Mouse (Mus musculus) liver, postnatal 0 days (tissue): ENCODE results near the gene Btg4. TPM values are rescaled to one million over a fixed set of nuclear protein-coding genes. Genes with fewer than 3 reads are reported as not detected.
A peak's percentile ranks its signal among the peaks of the same experiment; 100 is the strongest.
"Not testable (repeated sequence)": the region's sequence is repeated elsewhere in the genome, so short reads cannot be mapped to it uniquely, and the experiment has no call there.

Experiments
- ATAC-seq: fragments of 200-750 bp; cut with Nextera tagmentation; 2 replicates; pipeline ENCODE4 v1.8.0; 2017; ENCODE audit warnings: mild to moderate bottlenecking, moderate library complexity
- DNase-seq: peaks from one replicate; pipeline ENCODE4 v3.0.0-alpha.2; 2016
- H3K27ac ChIP-seq: fragments of 300-500 bp; sonication (generic); 2 replicates; pipeline ENCODE4 v1.5.1; 2014; ENCODE audit warnings: antibody characterized with exemption, moderate library complexity, mild to moderate bottlenecking, low read depth
- H3K27me3 ChIP-seq: fragments of 300-500 bp; sonication (generic); 2 replicates; pipeline ENCODE4 v1.6.1; 2014; ENCODE audit warnings: low read length, control low read depth, mixed read lengths; ENCODE audit not compliant: insufficient read depth
- H3K36me3 ChIP-seq: fragments of 300-500 bp; sonication (generic); replicated peaks from 2 replicates; pipeline ENCODE4 v1.6.1; 2014; ENCODE audit warnings: mild to moderate bottlenecking, control low read depth, low read length, moderate library complexity, mixed read lengths; ENCODE audit not compliant: insufficient read depth
- H3K4me1 ChIP-seq: fragments of 300-500 bp; sonication (generic); 2 replicates; pipeline ENCODE4 v1.6.1; 2014; ENCODE audit warnings: antibody characterized with exemption, mild to moderate bottlenecking, control low read depth; ENCODE audit not compliant: insufficient read depth
- H3K4me2 ChIP-seq: fragments of 300-500 bp; sonication (generic); 2 replicates; pipeline ENCODE4 v1.6.1; 2014; ENCODE audit warnings: low read depth, mild to moderate bottlenecking, low read length, moderate library complexity, mixed read lengths
- H3K4me3 ChIP-seq: fragments of 300-500 bp; sonication (generic); 2 replicates; pipeline ENCODE4 v1.5.1; 2014; ENCODE audit warnings: low read depth, low read length
- H3K9ac ChIP-seq: fragments of 300-500 bp; sonication (generic); replicated peaks from 2 replicates; pipeline ENCODE4 v1.6.1; 2014; ENCODE audit warnings: mild to moderate bottlenecking, moderate library complexity
- H3K9me3 ChIP-seq: fragments of 300-500 bp; sonication (generic); 2 replicates; pipeline ENCODE4 v1.6.1; 2016; ENCODE audit warnings: mild to moderate bottlenecking, control low read depth, low read length, mixed read lengths
- CTCF ChIP-seq: sonication (generic); IDR thresholded peaks from 2 replicates; pipeline ENCODE4 v1.5.1; 2016; ENCODE audit warnings: antibody characterized with exemption, low read depth
- EP300 ChIP-seq: IDR thresholded peaks from 2 replicates; pipeline ENCODE4 v1.6.1; 2016; ENCODE audit warnings: antibody characterized with exemption, low read depth, mild to moderate bottlenecking
- WGBS: fragments of 180-500 bp; shearing (Covaris S2); extraction: QIAGEN DNeasy Blood & Tissue Kit; methylation state at CpG from one replicate; pipeline ENCODE4 v1.1.7; 2014; ENCODE audit not compliant: insufficient replicate concordance; 5-methylcytosine and 5-hydroxymethylcytosine counted together
- polyA plus RNA-seq: library from polyadenylated mRNA; unstranded; fragments of >200 nt; fragmentation: Nextera tagmentation; extraction: Ambion mirVana; gene quantifications from 2 replicates; pipeline ENCODE4 v1.2.1, GENCODE M21; 2015

The Btg4 gene
- polyA plus RNA-seq, 1 experiment from 2014 or later, result not detected

DNA sequence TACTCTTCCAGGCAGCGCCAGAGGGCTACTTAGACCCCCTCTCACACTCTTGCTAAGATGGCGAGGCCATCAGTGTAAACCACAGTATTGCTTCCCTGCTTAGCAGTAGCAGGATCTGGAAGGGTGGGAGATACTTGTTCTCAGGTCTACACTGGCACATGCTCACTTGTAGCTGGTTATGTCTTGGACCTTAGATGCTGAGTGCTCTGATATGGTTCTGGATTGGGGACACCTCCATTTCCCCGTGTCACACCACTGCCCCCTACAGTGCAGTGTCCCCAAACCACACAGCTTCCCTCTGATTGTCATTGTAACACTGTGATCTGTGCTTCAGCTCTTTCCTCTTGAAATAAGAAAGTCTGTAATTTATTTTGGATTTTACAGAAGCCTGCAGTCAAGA, 76.3 kb downstream of the Btg4 start:
- DNase-seq, result peak; percentile 45
- H3K4me3 ChIP-seq, result no peak overlapping the region
- no peak for ATAC-seq
- H3K36me3 ChIP-seq, result no peaks in the 10 kb centered on the region
- no peaks in the 10 kb centered on the region for H3K9me3 ChIP-seq
- WGBS, result 58% methylated on average over 3 of the region's 3 CpGs
- H3K27ac ChIP-seq, result no peak overlapping the region
- H3K4me2 ChIP-seq, result no peak overlapping the region
- TF ChIP-seq CTCF (peak; percentile 79), EP300 (no peak)
- H3K4me1 ChIP-seq, result no peaks in the 10 kb centered on the region
- no peak overlapping the region for H3K9ac ChIP-seq
- H3K27me3 ChIP-seq, result no peaks in the 10 kb centered on the region

DNA sequence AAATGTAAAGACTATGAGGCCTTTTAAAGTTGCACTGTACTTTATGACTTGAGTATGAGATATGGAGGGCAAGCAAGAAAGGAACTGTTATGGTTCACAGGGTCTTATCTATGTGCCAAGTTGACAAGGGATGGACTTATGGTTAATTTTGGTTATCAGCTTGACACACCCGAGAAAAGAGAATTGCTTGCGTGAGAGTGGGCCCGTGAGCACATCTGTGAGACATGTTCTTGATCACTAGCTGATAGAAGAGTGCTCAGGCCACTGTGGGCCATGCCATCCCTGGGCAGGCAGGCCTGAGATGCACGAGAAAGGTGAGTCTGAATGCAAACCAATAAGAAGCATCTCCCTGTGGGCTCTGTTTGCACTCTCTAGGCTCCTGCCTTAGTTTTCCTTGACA, 76.7 kb downstream of the Btg4 start:
- Histone ChIP-seq H3K9ac (no peak overlapping the region), H3K27ac (no peak overlapping the region), H3K4me2 (no peak overlapping the region), H3K4me3 (no peak overlapping the region), H3K9me3 (no peaks in the 10 kb centered on the region), H3K36me3 (no peaks in the 10 kb centered on the region), H3K27me3 (no peaks in the 10 kb centered on the region), H3K4me1 (no peaks in the 10 kb centered on the region)
- WGBS, result 47% methylated on average over 4 of the region's 4 CpGs
- no peak for DNase-seq
- ATAC-seq, result 0 out of 2 replicates have a peak, but pooled peaks have one; percentile 13
- TF ChIP-seq CTCF (no peak), EP300 (no peak)

DNA sequence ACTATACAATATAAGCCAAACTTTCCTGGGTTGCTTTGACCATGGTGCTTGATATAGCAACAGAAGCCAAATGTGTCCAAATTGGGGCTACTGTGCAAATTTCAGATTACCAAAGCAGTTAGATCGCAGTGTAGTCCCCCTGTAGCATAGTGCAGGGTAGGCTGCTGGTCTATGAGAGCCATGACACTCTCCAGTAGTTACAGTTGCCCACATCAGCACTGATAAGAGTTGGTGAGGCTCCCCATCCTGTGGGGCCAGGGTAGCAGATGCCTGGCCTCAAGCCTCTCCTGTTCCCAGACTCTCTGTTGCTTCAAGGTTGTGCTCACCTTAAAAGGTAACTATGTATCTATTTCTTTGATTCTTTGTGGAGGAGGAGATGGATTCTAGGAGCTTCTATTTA, 77.1 kb downstream of the Btg4 start:
- ATAC-seq, result no peak
- Histone ChIP-seq H3K9me3 (no peaks in the 10 kb centered on the region), H3K36me3 (no peaks in the 10 kb centered on the region), H3K4me3 (no peak overlapping the region), H3K27me3 (no peaks in the 10 kb centered on the region), H3K4me1 (no peaks in the 10 kb centered on the region), H3K9ac (no peak overlapping the region), H3K27ac (no peak overlapping the region), H3K4me2 (no peak overlapping the region)
- WGBS, result 63% methylated on average over 1 of the region's 1 CpGs
- DNase-seq, result no peak
- TF ChIP-seq CTCF (no peak), EP300 (no peak)

DNA sequence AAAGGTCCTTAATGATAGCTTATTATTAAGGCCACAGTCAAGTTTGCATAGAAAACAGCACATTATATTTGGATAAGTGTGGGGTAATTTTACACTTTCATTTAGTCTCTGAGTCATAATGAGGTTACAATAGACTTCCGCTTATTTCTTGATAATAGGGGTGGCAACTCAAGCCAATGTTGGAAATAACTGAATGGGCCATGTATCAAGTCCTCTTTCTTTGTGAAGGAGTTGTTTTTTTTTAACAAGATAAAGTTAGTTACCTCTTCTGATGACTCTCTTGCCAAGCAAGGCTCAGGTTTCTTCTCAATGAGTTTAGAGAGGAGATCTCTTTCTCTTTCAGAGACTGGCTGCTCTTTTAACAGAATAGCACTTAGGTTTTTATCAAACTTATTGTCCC, 77.6 kb downstream of the Btg4 start:
- no peak overlapping the region for H3K9ac ChIP-seq
- no peaks in the 10 kb centered on the region for H3K27me3 ChIP-seq
- no peak overlapping the region for H3K27ac ChIP-seq
- no peak overlapping the region for H3K4me2 ChIP-seq
- no peak for ATAC-seq
- H3K4me1 ChIP-seq, result no peaks in the 10 kb centered on the region
- H3K4me3 ChIP-seq, result no peak overlapping the region
- 86% methylated on average over 1 of the region's 1 CpGs for WGBS
- H3K36me3 ChIP-seq, result no peaks in the 10 kb centered on the region
- TF ChIP-seq EP300, result no peak
- TF ChIP-seq CTCF, result no peak
- no peaks in the 10 kb centered on the region for H3K9me3 ChIP-seq
- no peak for DNase-seq

DNA sequence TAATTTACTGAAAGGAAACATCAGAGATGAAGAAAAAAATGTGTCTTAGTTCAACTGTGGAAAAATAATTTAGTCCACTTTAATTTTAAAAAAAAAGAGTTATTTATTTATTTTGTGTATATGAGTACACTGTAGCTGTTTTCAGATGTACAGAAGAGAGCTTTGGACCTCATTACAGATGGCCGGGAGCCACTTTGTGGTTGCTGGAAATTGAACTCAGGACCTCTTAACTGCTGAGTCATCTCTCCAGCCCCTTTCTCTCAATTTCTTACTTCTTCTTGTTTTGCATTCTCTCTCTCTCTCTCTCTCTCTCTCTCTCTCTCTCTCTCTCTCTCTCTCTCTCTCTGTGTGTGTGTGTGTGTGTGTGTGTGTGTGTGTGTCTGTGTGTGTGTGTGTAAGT, 78.7 kb downstream of the Btg4 start:
- ATAC-seq, H3K27ac ChIP-seq, H3K4me1 ChIP-seq, H3K4me3 ChIP-seq, H3K27me3 ChIP-seq, DNase-seq, H3K9me3 ChIP-seq, H3K9ac ChIP-seq, H3K36me3 ChIP-seq, H3K4me2 ChIP-seq: not testable (repeated sequence)
- 57% methylated on average over 1 of the region's 1 CpGs for WGBS

DNA sequence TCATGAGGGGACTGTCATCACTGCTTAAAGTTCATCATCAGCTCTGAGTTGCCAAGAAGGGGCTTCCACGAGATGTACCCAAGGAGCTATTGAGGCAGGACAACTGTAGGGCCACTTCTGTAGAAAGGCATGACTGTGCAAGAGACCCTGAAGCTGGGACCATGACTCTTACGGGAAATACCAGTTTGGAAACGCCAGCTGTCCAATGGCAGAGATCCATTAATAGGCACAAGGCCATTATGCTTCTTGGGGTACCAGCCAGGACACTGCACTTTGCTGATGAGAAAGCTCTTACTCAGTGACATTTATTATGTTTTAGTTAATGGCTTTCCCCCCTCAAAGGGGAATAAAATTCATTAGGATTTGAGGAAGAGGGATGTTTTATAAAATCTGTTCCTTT, 80.0 kb downstream of the Btg4 start:
- Histone ChIP-seq H3K4me1 (no peaks in the 10 kb centered on the region), H3K36me3 (no peaks in the 10 kb centered on the region), H3K27me3 (no peaks in the 10 kb centered on the region), H3K27ac (no peak overlapping the region), H3K4me2 (no peak overlapping the region), H3K9ac (no peak overlapping the region), H3K9me3 (no peaks in the 10 kb centered on the region), H3K4me3 (no peak overlapping the region)
- no peak for ATAC-seq
- DNase-seq, result no peak
- 79% methylated on average over 3 of the region's 3 CpGs for WGBS
- TF ChIP-seq EP300, result no peak
- TF ChIP-seq CTCF, result no peak

DNA sequence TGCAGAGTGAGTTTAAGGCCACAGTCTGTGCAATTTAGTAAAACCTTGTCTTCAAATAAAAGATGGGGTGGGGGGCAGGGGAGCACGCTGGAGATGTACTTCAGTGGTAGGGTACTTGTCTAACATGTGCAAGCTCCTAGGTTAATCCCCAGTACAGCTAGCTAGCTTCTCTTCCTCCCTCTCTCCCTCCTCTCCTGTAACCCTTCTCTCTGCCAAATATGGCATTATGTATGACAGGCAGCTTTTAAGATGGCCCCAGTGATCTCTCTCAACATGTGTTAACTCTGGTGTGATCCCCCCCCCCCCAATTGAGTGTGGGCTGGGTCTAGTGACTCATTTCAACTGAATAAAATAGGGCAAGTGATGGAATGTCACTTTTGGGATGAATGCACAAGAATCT, 82.7 kb downstream of the Btg4 start:
- DNase-seq (no peak), ATAC-seq (no peak)
- TF ChIP-seq CTCF, result no peak
- TF ChIP-seq EP300, result no peak
- Histone ChIP-seq H3K4me1 (no peaks in the 10 kb centered on the region), H3K4me2 (no peak overlapping the region), H3K27me3 (no peaks in the 10 kb centered on the region), H3K27ac (no peak overlapping the region), H3K4me3 (no peak overlapping the region), H3K36me3 (no peaks in the 10 kb centered on the region), H3K9ac (no peak overlapping the region), H3K9me3 (no peaks in the 10 kb centered on the region)
- WGBS, result 74% methylated on average over 1 of the region's 1 CpGs
